Mouse (Mus musculus) spleen, postnatal 14 days (tissue): ENCODE data around the gene Htr3b.

Source experiments
- DNase-seq, 2 experiments: peaks; one replicate each; pipeline ENCODE4 v3.0.0; 2021 to 2022; ENCODE audit warnings: low spot score in 2 of 2

Htr3b gene

DNA sequence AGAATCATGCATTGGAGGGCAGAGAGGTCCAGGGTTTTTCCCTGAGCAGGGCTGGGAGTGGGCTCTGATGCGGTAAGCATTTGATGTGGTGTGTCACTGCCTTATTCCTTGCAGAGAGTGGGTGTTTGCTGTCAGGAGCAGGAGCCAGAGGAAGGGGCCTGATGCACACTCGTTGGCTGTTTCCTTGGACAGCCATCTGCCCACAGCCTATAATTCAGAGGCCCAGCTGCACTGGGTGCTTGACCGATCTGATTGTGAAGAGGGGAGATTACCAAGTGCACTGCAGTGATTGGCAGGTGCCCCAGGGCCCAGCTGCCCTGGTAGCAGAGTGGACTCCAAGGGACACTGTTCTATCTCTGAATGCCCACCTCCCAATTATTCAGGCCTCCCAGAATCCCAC lies 36.0 kb downstream of the Htr3b start:
- DNase-seq = no peak

DNA sequence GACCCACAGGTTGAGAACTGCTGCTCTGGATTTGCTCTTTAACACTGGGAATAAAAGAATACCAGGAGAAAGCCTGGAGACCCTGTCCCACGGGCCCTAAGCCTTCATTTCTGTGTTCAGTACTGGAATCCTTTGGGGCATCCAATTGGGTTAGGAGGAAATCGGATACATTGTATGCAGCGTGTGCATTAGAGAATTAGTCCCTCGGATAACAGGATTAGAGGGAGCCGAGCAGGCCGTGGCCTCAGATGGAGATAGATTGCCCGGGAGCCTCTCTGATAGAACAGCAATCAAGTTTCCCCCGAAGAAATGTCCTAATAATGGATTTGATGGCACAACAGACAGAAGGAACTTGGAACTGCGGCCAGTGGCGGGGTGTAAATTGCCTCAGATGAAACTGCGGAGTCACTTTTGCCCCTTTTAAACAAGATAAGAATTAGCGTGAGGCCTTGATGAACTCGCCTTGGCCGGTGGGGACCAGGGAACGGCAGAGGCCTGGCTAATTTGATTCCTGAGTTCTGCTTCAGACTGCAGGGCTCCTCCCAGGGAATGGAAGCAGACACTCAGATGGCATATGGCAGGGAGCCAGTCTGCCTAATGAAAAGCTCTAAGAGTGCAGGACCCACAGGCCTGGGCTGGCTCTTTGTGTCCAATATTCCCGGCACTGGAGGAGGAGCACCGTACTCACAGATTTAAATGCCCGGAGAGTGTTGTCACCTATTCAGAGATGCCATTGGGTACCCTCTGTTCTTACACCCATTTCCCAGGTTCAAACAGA lies 48.6 kb downstream of the Htr3b start:
- DNase-seq = no peak

DNA sequence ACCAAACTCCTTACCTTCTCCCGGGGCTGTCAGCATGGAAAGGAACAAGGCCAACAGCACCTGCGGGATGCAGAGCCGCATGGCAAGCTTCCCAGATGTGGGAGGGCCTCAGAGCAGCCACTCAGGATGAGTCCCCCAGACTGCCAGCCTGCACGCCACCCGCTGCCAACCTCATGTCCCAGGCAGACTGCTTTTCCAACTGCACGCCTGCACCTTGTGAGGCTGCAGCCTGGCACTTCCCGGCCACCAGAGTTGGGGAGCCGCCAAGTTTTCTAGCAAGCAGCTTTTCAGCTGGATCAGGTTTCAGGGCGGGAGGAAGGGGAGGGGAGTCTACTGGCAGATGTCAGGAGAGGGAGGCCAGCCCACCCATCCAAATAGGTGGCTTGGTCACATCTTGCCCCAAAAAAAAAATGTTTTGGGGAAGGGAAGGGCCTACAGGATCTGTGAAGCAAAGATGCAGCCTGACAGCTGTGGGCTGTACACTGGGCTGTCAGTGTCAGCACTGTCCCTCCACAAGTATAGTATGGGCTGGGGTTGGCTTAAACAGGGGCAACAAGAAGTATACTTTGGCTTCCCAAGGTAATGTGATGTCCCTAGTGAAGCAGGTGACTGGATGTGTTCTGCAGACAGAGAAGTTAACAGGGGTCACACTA lies 53.8 kb downstream of the Htr3b start, which contains the start of gene Htr3a:
Htr3a (minus strand) TSS at position 215 of the 653 bp plus-strand sequence.
- no peak for DNase-seq

DNA sequence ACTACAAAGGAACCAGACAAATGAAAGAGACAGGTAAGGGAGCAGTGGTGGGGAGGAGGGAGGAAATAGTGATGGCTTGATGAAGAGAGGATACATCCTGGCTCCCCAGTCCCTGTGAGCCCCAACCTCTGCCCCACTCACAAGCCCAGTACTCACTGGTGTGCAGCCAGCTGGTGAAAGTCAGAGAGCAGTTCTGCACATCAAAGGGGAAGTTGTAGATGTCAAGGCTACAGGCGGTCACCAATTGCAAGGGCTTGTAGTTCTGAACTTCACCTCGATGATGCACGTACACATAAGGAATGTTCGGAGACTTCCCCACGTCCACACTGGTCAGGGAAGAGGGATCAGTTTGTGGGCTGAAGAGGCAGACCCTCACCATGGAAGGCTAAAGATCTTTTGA lies 60.4 kb downstream of the Htr3b start:
- no peak for DNase-seq

- no peak for DNase-seq
Observed at GRCm38 (mm10) chr9:48903766-48904165, 61.0 kb downstream of the Htr3b start.

DNA sequence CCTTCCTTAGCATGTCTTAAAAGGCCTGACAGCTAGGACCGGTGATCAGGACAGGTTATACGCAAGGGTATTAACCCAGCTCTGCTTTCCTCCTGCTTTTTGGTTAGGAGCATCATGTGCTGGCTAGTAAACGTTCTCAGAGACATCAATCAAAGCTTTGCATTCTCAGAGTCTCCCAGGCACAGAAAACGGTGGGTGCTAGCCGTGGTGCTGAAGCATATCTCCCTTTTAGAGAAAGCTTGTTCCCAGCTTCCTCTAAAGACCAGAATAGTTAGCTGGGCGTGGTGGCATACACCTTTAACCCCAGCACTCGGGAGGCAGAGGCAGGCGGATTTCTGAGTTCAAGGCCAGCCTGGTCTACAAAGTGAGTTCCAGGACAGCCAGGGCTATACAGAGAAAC lies 66.2 kb downstream of the Htr3b start:
- DNase-seq = no peak

DNA sequence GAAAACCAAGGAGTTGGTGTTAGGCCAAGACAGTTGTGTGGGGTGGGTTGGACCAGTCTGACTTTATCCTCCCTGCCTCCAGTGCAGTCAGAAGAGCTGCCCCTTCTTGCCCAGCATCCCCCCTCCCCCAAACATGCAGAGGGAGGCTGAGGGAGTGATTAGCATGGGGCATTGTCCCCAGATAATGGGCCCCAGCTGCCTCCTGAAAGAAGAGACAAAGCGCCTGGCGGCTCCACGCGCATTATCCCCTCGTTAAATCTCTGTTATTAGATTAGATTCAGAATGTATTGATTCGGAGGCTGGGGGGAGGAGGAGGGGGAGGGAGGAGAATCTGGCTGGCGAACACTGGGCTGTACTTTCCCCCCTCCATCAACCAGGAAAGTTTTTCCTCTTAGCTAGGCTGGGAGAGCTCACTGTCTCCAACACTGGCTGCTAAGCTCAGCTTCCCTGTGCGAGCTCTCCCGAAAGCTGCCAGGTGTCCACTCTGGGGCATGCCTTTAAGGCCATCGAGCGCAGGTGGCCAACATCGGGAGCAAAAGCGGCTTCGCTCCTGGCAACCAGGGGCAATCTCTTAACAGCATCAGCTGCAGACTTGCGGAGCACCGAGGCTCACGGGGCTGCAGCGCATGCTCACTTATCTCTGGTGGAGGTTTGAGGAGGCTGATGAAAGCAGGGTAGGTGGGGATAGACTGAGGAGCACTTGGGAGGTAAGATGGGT lies 68.8 kb downstream of the Htr3b start:
- DNase-seq = no peak

- DNase-seq = no peak
Observed at GRCm38 (mm10) chr9:48894755-48895154, 70.0 kb downstream of the Htr3b start.

DNA sequence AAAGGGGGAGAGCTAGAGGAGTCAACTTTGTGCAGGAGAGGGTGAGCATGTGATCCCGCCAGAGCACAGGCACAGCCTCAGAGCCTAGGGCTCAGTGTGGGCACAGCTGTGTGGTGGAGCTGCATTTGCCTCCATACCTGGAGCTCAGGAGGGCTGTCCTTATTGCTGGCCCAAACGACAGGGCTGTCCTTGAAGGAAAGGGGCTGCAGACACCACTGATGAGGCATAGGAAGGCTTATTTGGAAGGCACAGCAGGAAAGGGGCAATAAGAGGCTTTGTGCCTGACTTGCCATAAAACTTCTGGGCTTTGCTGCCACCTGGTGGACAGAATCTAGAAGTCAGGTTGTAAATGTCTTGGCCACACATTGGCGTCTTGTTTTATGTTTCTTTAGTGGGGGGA lies 70.8 kb downstream of the Htr3b start:
- DNase-seq = peak in 1 of 2 experiments; percentile 17

- no peak for DNase-seq
Observed at GRCm38 (mm10) chr9:48889093-48889492, 75.7 kb downstream of the Htr3b start.
